In genomic region chr13:30544856-30545604, GRCm38 (mm10) we compare ENCODE assay signal across 8 mouse cellular contexts. TPM values are rescaled to one million over a fixed set of nuclear protein-coding genes. Genes with fewer than 3 reads are reported as not detected.
DNase-seq lines count a peak whose midpoint lies in the region; ATAC-seq lines count a peak whose summit lies in the region.

Gene Uqcrfs1 (minus strand): TSS chr13:30545362.

- peak; percentile 96 for ATAC-seq in erythroblast, adult 5-6 weeks (replicated peaks; ENCODE audit: low FRiP score, poor library complexity, severe bottlenecking)
- ATAC-seq in kidney, embryonic 15.5 days (replicated peaks; ENCODE audit: low FRiP score) = peak; percentile 99
- ATAC-seq in monocyte, adult 5-6 weeks (replicated peaks; ENCODE audit: insufficient number of reproducible peaks, low FRiP score, low TSS enrichment, poor library complexity, severe bottlenecking) = peak; percentile 92

- H3K36me3 ChIP-seq in heart, embryonic 10.5 days = peaks cover 12% of the 10 kb centered on the region
- peaks cover 9% of the 10 kb centered on the region for H3K36me3 ChIP-seq in kidney, embryonic 15.5 days

- H3K9ac ChIP-seq in kidney, embryonic 15.5 days = peak within 1 kb of the TSS; percentile 98

- H3K4me3 ChIP-seq in heart, embryonic 10.5 days = peak within 1 kb of the TSS; percentile 91
- peak within 1 kb of the TSS; percentile 100 for H3K4me3 ChIP-seq in kidney, embryonic 15.5 days (replicated peaks)

- no peaks in the 10 kb centered on the region for H3K9me3 ChIP-seq in heart, embryonic 10.5 days
- H3K9me3 ChIP-seq in kidney, embryonic 15.5 days (replicated peaks) = no peaks in the 10 kb centered on the region

- no peaks in the 10 kb centered on the region for H3K27me3 ChIP-seq in heart, embryonic 10.5 days (ENCODE audit: insufficient read depth, poor library complexity, severe bottlenecking)
- 0 out of 2 replicates have a peak, but pooled peaks cover 2% of the 10 kb centered on the region for H3K27me3 ChIP-seq in kidney, embryonic 15.5 days

- H3K4me1 ChIP-seq in heart, embryonic 10.5 days = peaks cover 13% of the 10 kb centered on the region
- H3K4me1 ChIP-seq in kidney, embryonic 15.5 days = peaks cover 17% of the 10 kb centered on the region

- H3K4me2 ChIP-seq in kidney, embryonic 15.5 days = peak within 1 kb of the TSS; percentile 64

- WGBS in heart, embryonic 10.5 days = under 1% methylated on average over 82 of the region's 82 CpGs
- WGBS in kidney, embryonic 15.5 days = under 1% methylated on average over 82 of the region's 82 CpGs

- peak within 1 kb of the TSS; percentile 99 for H3K27ac ChIP-seq in heart, embryonic 10.5 days
- H3K27ac ChIP-seq in kidney, embryonic 15.5 days = peak within 1 kb of the TSS; percentile 81

- DNase-seq in B cell, adult 2 months = peak; percentile 99
- peak; percentile 99 for DNase-seq in brain, adult 2 months (ENCODE audit: low read depth, low spot score)
- DNase-seq in heart, embryonic 10.5 days (ENCODE audit: low spot score) = peak; percentile 98
- DNase-seq in liver = peak; percentile 99
- peak; percentile 98 to 99 for DNase-seq in spleen, postnatal 4 days (ENCODE audit: low spot score in 2 of 2)

RNA-seq across cellular contexts. Expression of gene Uqcrfs1, which starts in this region (rescaled TPM):
- 54.1 and 56.7 TPM in 2 replicates for total RNA-seq in erythroblast, adult 5-6 weeks (2015; ENCODE audit: low replicate concordance)
- 30.5 and 49.2 TPM in 2 replicates for total RNA-seq in erythroblast, adult 5-6 weeks (2017; ENCODE audit: low replicate concordance)
- 381 and 511 TPM in 2 replicates for polyA plus RNA-seq in heart, embryonic 10.5 days (2016; fragmentation: Nextera tagmentation; extraction: Ambion mirVana)
- 269 and 295 TPM in 2 replicates for polyA plus RNA-seq in kidney, embryonic 15.5 days (2015; fragmentation: Nextera tagmentation; extraction: Ambion mirVana)
- 88.3 to 112 TPM (median 102 TPM) in 3 replicates for total RNA-seq in monocyte, adult 5-6 weeks (2017)

Comparison
In these comparisons a context has a peak if more than half of its experiments do, and no peak if none do; other contexts are left out.
1. Peak in every context shown above with its lines: DNase-seq, ATAC-seq, H3K4me3 ChIP-seq and H3K27ac ChIP-seq.